Mouse (Mus musculus): ENCODE data around the gene Padi2.

Gene Padi2

GRCm38 (mm10) chr4:140986711-140987395, 80.7 kb downstream of the Padi2 start, which contains the start of gene Atp13a2:
Atp13a2 (plus strand) TSS chr4:140986873.
- peak; percentile 47 for DNase-seq (ENCODE audit: low read depth, low spot score)

GRCm38 (mm10) chr4:140987476-140987875, 81.3 kb downstream of the Padi2 start:
- DNase-seq (ENCODE audit: low read depth, low spot score): no peak

DNA sequence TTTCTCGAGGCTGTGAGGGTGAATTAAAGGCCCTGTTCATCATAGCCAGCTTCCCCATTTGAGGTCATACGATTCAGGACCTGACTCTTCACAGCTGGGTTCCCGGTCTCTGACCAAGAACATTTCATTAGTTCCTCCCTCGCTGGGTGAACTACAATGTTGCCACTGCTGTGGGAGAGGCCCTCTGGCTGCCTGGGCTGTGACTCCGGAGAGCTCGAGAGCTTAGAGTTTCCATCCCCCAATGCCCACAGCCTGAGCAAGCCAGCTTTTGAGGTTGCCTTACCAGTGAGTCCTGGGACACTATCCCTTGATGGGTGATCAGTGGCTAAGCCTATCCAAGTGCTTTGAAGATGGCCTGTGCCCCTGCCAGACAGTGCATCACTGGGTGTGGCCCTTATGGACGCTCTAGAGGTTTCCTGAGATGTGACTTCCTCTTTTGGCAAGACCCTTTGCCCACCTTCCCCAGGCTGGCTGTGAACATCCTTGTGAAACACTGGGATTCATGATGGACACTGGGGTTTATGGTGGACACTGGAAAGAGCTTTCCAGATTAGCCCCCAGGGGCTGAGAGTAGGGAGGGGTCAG, 82.7 kb downstream of the Padi2 start:
- no peak for DNase-seq (ENCODE audit: low read depth, low spot score)

GRCm38 (mm10) chr4:140989447-140989846, 83.3 kb downstream of the Padi2 start:
- DNase-seq (ENCODE audit: low read depth, low spot score): no peak

GRCm38 (mm10) chr4:140992215-140992614, 86.1 kb downstream of the Padi2 start:
- DNase-seq (ENCODE audit: low read depth, low spot score): no peak

GRCm38 (mm10) chr4:140993846-140994245, 87.7 kb downstream of the Padi2 start:
- DNase-seq (ENCODE audit: low read depth, low spot score): no peak

- no peak for DNase-seq (ENCODE audit: low read depth, low spot score)
Measured at GRCm38 (mm10) chr4:140995811-140996210, 89.7 kb downstream of the Padi2 start.

GRCm38 (mm10) chr4:140996812-140997211, 90.7 kb downstream of the Padi2 start:
- DNase-seq (ENCODE audit: low read depth, low spot score): no peak

All from WW6 (cell line).